Mouse (Mus musculus): ENCODE data around the gene Plscr3.
A peak's percentile ranks its signal among the peaks of the same experiment; 100 is the strongest.

The Plscr3 gene

DNA sequence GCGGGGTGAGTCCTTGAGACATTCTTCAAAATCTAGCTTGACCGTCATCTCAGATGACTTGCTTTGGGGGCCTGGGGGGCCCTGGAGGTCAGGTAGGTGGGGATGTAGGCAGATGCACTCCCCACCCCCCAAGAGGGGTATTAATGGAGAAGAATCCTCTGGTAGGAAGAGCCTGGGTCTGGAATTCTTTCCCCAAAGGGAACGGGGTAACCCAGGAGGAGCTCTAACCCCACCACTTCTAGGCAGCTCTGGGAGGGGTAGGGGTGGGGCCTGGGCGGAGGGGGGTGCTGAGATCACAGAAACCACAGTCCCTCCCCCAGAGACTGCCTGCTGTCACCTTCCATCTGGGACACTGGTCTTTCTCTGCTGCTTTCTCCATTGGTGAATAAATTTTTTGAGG lies 49.1 kb downstream of the Plscr3 start, which contains the start of gene Acap1:
TSS of gene Acap1 (minus strand) at position 249 of the 400 bp plus-strand sequence.
- no peak for DNase-seq (ENCODE audit: low read depth)

DNA sequence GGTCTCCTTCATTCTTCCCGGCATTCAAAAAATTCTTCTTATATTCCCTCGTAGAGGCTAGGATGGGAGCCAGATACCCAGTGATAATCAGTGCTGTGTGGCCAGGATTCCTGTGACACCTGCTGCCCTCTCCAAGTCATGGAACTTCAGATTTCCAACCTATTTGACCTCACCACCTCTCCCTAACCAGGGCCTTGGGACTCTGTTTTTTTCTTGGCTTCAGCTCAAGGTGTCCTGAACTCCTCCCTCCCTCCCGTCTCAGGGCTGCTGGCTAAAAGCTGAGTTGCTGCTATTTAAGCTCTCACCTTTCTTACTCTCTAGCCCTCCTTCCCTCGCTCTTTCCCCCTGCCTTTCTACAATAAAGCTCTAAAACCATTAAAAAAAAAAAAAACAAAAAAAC lies 53.7 kb downstream of the Plscr3 start:
- no peak for DNase-seq (ENCODE audit: low read depth)

DNA sequence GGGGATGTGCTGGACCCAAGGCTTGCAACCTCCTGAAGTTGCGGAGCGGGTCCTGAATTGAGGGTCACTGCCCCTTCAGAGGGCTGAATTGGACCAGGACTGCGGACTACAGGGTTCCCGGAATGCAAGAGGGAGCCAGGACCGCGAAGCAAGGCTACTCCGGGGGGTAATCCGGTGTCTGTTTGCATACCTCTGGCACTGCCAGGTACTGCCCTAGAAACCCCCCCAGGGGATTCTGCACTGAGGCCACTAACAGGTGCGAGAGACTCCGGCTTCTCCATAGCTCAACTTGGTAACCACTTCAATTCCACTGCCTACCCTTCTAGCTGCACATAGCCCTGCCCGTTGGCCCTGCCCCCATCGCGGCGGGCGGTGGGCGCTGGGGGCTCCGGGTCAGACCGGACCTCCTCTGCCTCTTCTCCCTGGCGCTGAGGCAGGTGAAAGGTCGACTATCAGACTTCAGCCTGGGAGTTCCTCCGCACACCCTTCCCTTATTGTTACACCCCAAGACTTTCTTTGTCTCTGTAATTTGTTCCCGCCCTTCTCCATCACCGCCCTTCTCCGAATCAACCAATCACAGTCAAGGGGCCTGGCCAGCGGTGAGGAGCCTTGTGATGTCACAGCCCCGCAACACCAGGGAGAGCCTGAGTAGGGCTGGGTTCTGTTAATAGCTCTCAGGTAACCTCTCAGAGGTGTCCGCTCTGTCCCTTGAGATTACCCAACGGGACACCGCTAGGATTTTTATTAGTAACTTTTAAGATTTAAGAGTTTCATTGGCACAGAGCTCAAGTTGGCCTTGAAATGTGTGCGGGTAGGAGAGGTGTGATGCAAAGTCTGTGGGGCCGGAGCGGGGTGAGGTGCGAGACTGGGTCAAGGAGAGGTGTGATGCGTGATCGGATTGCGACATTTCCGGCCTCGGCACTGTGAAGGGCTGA lies 54.6 kb downstream of the Plscr3 start, which contains the start of the genes 2810408A11Rik and Neurl4:
TSS of gene 2810408A11Rik (minus strand) at position 517 of the 935 bp plus-strand sequence.
TSS of gene Neurl4 (plus strand) at position 602 of the 935 bp plus-strand sequence.
- peak; percentile 95 for DNase-seq (ENCODE audit: low read depth)

DNA sequence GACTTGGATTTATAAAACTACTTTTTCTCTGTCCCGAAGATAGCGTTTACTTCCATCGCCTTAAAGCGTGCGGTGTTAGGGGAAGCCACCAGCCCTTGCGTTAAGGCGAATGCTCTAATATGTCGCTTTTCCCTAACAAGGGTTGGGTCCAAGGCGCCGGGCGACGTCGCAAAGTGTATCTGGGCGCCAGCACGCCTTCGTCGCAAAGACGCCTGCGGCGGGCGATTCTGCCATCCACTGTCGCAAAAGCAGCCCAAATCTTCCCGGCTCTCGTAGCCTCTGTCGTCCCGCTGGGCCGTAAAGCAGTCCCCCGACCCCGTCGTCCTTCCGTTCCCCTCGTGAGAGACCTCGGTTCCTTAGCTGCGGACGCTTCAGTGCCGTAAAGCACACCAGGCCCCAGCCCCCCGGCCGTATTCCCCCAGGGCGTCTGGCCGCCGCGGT lies 55.2 kb downstream of the Plscr3 start:
- DNase-seq (ENCODE audit: low read depth) = peak; percentile 97

Data from NIH3T3 (cell line).